Mouse (Mus musculus) left cerebral cortex, postnatal 25 days (tissue): Measurements from ENCODE around the gene Nif3l1. TPM values are rescaled to one million over a fixed set of nuclear protein-coding genes. Genes with fewer than 3 reads are reported as not detected.

Experiments used
- total RNA-seq, 2 experiments: library from RNA; stranded (reverse); gene quantifications; 2 replicates each; pipeline ENCODE4 v1.2.3; 2021

Nif3l1 gene
- total RNA-seq, 2 experiments from 2014 or later: 14.7 to 21.7 TPM

Other genes starting within 250 kb of the Nif3l1 start
- 1 to 10 TPM; 4.8 to 6.7 TPM for gene Aox4, start 234.8 kb upstream of the Nif3l1 start, total RNA-seq
- not detected for gene Aox2, start 166.8 kb upstream of the Nif3l1 start, total RNA-seq
- gene Bzw1, start 52.3 kb upstream of the Nif3l1 start, total RNA-seq: 100 to 1,000 TPM; 164 to 173 TPM
- 100 to 1,000 TPM in 1 of 2 experiments, 10 to 100 TPM in 1; 92.9 to 123 TPM for gene Clk1, start 21.1 kb upstream of the Nif3l1 start, total RNA-seq
- 10 to 100 TPM; 27.1 to 27.8 TPM for gene Ppil3, start 335 bp downstream of the Nif3l1 start, total RNA-seq
- gene Orc2, start 60.0 kb downstream of the Nif3l1 start, total RNA-seq: 10 to 100 TPM; 25.5 to 26.5 TPM
- gene Fam126b, start 141.2 kb downstream of the Nif3l1 start, total RNA-seq: 100 to 1,000 TPM; 137 to 145 TPM
- 100 to 1,000 TPM; 111 to 112 TPM for gene Ndufb3, start 141.2 kb downstream of the Nif3l1 start, total RNA-seq